Mouse (Mus musculus): ENCODE measurements around the gene Gm1123.

Gene Gm1123

DNA sequence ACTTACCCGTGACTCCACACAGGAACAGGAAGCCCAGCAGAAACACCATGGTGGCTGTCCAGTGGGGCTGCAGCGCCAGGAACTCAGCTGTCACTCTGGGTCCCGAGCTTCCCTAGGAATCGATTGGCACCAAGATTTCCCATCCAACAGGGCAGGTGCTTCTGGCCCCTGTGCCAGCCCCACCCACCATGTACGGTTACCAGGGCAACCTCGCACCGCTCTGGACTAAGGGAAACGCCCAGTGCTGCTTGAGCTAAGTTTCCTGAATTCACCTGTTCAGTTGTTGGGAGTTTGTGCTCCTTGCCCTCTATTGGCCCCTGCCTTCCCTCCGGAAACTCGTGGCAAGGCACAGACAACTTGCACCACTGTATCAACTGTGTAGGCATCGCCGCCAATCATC lies at the start of gene Gm1123:
Gene Gm1123, minus strand, starts transcription at position 141 of the 400 bp plus-strand sequence.
- DNase-seq (ENCODE audit: low spot score): no peak

GRCm38 (mm10) chr9:99081718-99082117 lies 46.2 kb upstream of the Gm1123 start:
- DNase-seq (ENCODE audit: low spot score): no peak

DNA sequence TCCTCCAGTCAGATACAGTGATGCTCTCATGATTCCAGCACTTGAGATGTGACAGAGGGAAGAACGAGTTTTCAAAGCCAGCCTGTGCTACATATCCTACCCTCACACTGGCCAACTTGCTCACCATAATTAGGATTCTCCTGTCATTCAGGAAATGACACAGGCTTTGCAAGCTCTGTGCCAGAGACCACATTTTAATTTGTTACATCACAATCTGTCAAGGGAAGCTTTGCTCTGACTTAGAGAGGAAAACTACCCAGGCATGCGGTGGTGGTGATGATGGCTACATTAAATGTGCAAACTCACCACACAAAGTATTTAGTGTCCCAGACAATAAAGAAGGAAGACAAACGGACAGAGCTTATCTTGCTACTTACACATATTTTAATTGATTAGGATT lies 45.8 kb upstream of the Gm1123 start:
- no peak for DNase-seq (ENCODE audit: low spot score)

DNA sequence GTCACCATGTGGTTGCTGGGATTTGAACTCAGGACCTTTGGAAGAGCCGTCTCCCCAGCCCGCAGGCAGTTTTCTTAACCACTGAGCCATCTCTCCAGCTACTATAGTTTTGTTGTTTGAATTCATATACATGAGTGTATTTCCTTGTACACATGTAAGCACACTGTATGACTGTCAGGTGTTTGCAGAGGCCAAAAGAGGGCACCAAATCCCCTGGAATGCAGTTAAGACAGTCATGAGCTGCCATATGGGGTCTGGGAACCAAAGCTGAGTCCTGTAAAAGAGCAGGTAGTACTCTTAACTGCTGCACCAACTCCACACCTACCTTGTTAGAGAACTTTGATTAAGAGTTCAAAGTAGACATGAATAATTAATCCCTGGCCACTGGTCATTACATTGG lies 45.1 kb upstream of the Gm1123 start:
- DNase-seq (ENCODE audit: low spot score): no peak

- DNase-seq (ENCODE audit: low spot score): no peak
Measured at GRCm38 (mm10) chr9:99074462-99074861, 38.9 kb upstream of the Gm1123 start.

- DNase-seq (ENCODE audit: low spot score): no peak
Measured at GRCm38 (mm10) chr9:99072538-99072937, 37.0 kb upstream of the Gm1123 start.

- DNase-seq (ENCODE audit: low spot score): no peak
Measured at GRCm38 (mm10) chr9:99065311-99065710, 29.8 kb upstream of the Gm1123 start.

DNA sequence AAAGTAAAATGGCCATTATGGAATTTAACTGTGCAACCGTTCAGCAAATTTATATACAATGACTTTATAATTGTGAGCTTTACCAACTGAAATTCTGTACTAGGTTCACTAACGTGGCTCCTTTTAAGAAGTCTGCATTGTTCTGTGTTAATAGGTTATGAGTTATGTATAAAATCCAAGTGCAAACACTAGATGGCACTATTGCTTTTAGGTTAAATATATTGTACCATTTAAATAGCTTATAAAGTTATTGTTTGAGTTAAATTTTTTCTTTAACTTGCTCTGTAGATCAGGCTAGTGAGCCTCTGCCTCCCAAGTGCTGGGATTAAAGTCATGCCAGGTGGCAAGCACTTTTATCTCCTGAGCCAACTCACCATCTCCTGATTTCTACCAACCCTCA lies 28.7 kb upstream of the Gm1123 start:
- no peak for DNase-seq (ENCODE audit: low spot score)

DNA sequence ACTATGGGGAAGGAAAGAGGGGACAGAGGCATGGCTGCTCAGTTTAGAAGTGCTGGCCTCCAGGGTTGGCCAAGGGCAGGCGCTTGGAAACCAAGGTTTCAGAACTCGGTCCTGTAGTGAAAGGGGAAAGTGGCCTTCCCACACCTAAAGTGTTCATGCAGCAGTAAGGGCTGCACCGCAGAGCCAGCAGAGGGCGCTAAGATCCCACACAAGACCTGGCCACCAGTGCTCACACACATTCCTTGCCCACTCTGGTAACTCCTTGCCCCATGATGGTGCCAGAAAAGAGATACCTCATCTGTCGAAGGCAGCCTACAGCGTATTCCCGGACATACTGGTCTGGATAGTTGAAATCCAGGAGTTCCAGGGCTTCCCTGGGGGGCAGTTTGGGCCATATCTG lies 27.0 kb upstream of the Gm1123 start:
- peak; percentile 66 for DNase-seq (ENCODE audit: low spot score)

- no peak for DNase-seq (ENCODE audit: low spot score)
Measured at GRCm38 (mm10) chr9:99057751-99058150, 22.2 kb upstream of the Gm1123 start.

GRCm38 (mm10) chr9:99049760-99050159 lies 14.2 kb upstream of the Gm1123 start:
- DNase-seq (ENCODE audit: low spot score): no peak

GRCm38 (mm10) chr9:99048724-99049250 lies 13.3 kb upstream of the Gm1123 start:
- no peak for DNase-seq (ENCODE audit: low spot score)

DNA sequence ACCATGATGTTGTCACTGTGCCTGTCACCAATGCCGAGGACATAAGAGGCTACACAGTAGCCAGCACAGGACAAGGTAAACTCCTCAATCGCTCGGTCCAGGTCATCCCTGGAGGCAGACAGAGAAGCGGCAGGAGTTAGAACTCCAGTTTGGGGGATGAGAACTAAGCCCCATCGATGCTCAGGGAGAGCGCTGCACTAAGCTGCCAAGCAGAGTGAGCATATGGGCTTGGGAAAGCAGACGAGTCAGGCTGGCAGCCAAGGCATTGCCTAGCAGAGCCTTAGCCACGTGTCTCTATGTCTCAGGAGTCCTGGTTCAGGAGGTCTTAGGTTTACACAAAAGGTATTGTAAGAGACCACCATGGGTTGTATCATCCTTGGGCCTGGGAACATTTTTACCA lies 9.2 kb upstream of the Gm1123 start:
- DNase-seq (ENCODE audit: low spot score): no peak

- DNase-seq (ENCODE audit: low spot score): no peak
Measured at GRCm38 (mm10) chr9:99042641-99043040, 7.1 kb upstream of the Gm1123 start.

- no peak for DNase-seq (ENCODE audit: low spot score)
Measured at GRCm38 (mm10) chr9:99041994-99042393, 6.5 kb upstream of the Gm1123 start.

- no peak for DNase-seq (ENCODE audit: low spot score)
Measured at GRCm38 (mm10) chr9:99034111-99034510, 1.4 kb downstream of the Gm1123 start.

GRCm38 (mm10) chr9:99032031-99032430 lies 3.5 kb downstream of the Gm1123 start:
- DNase-seq (ENCODE audit: low spot score): no peak

DNA sequence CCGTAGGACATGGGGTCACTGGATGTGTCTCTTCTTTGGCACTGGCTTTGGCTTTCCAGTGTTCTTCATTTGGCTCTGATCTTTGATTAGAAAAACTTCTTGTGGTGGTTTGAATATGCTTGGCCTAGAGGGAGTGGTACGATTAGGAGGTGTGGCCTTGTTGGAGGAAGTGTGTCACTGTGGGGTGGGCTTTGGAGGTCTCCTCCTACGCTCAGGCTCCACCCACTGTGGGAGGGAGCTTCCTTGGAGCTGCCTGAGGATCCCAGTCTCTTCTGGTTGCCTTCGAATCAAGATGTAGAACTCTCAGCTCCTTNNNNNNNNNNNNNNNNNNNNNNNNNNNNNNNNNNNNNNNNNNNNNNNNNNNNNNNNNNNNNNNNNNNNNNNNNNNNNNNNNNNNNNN lies 13.8 kb downstream of the Gm1123 start:
- no peak for DNase-seq (ENCODE audit: low spot score)

GRCm38 (mm10) chr9:99021166-99021565 lies 14.3 kb downstream of the Gm1123 start:
- DNase-seq (ENCODE audit: low spot score): no peak

GRCm38 (mm10) chr9:99017679-99018078 lies 17.8 kb downstream of the Gm1123 start:
- no peak for DNase-seq (ENCODE audit: low spot score)

- no peak for DNase-seq (ENCODE audit: low spot score)
Measured at GRCm38 (mm10) chr9:99016759-99017158, 18.8 kb downstream of the Gm1123 start.

DNA sequence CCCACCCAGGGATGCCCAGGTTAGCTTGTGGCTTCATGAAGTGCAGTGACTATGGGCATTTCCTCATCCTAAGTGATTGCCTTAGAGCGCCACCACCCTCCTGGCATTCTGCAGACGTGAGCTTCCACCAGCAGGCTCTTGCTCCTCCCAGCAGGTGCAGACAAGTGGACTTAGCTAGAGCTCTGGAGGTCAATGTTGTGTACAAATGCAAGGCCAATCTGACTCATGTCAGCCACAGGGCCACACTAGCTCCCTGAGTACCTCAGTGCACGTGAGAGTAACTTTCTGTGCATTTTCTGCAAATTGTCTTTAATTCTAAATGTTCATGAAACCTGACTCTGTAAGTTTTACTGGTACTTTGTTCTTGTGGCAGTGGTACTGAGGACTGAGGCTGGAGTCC lies 19.2 kb downstream of the Gm1123 start:
- DNase-seq (ENCODE audit: low spot score): no peak

DNA sequence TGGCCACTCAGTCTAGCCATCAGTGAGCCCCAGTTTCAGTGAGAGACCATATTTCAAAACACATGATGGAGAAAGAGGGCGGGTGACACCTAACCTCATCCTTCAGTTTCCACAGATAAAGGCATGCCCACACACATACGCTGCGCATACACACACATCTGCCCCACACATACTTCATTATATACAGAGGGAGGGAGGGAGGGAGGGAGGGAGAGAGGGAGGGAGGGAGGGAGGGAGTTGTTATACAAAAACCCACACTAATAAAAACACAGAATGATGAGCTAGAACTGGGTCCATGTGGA lies 25.7 kb downstream of the Gm1123 start:
- no peak for DNase-seq (ENCODE audit: low spot score)

- no peak for DNase-seq (ENCODE audit: low spot score)
Measured at GRCm38 (mm10) chr9:99009069-99009897, 26.2 kb downstream of the Gm1123 start.
